Mouse (Mus musculus) cerebellum, adult 2 months (tissue): Measurements from ENCODE around the gene Prkx. TPM values are rescaled to one million over a fixed set of nuclear protein-coding genes. Genes with fewer than 3 reads are reported as not detected.

Source experiments
- DNase-seq, 2 experiments: peaks; one replicate each; pipeline ENCODE4 v3.0.0; 2021
- H3K27ac ChIP-seq: fragments of 200-500 bp; 2 replicates; pipeline ENCODE4 v1.5.1; 2012; ENCODE audit warnings: low read length, control low read depth, inconsistent platforms; ENCODE audit not compliant: insufficient read depth
- H3K27me3 ChIP-seq: fragments of 200-500 bp; 2 replicates; pipeline ENCODE4 v1.6.1; 2012; ENCODE audit warnings: inconsistent platforms, mild to moderate bottlenecking, low read length, moderate library complexity; ENCODE audit not compliant: control insufficient read depth, insufficient read depth
- H3K4me1 ChIP-seq: fragments of 200-500 bp; 2 replicates; pipeline ENCODE4 v1.6.1; 2011; ENCODE audit warnings: low read length; ENCODE audit not compliant: control insufficient read depth, insufficient read depth
- H3K4me3 ChIP-seq: fragments of 200-500 bp; replicated peaks from 2 replicates; pipeline ENCODE3; 2011; ENCODE audit warnings: mild to moderate bottlenecking, low read depth, low read length, control low read depth; ENCODE audit not compliant: insufficient read depth
- CTCF ChIP-seq: fragments of 200-500 bp; IDR thresholded peaks from 2 replicates; pipeline ENCODE4 v1.5.1; 2011; ENCODE audit warnings: low read depth, mild to moderate bottlenecking, control low read depth, low read length, moderate library complexity, borderline replicate concordance; ENCODE audit not compliant: insufficient read depth
- POLR2A ChIP-seq: fragments of 200-500 bp; IDR thresholded peaks from 2 replicates; pipeline ENCODE4 v1.6.1; 2011; ENCODE audit warnings: low read length, control low read depth, borderline replicate concordance; ENCODE audit not compliant: insufficient read depth
- WGBS: fragments of 180-500 bp; shearing (Covaris S2); methylation state at CpG from one replicate; pipeline ENCODE4 v1.1.7; 2018; 5-methylcytosine and 5-hydroxymethylcytosine counted together
- polyA plus RNA-seq: library from polyadenylated mRNA; depleted of rRNA; stranded (reverse); fragments of >200 nt; gene quantifications from 2 replicates; pipeline ENCODE4 v1.2.3, GENCODE M21; 2012; rRNA removed

The Prkx gene
- polyA plus RNA-seq, 1 experiment, result 10.1 TPM

GRCm38 (mm10) chrX:77741383-77741782, 54.7 kb downstream of the Prkx start:
- Histone ChIP-seq H3K27me3 (no peaks in the 10 kb centered on the region), H3K4me3 (no peak overlapping the region), H3K27ac (no peak overlapping the region), H3K4me1 (no peaks in the 10 kb centered on the region)
- no peak for TF ChIP-seq POLR2A
- peak; percentile 33; the same call in 1 of the 2 replicates for TF ChIP-seq CTCF
- WGBS, result 3% methylated on average over 1 of the region's 1 CpGs
- peak in 1 of 2 experiments; percentile 5 for DNase-seq

- no peak for TF ChIP-seq POLR2A
- no peak for TF ChIP-seq CTCF
- H3K27me3 ChIP-seq, result no peaks in the 10 kb centered on the region
- no peak overlapping the region for H3K4me3 ChIP-seq
- 58% methylated on average over 9 of the region's 9 CpGs for WGBS
- no peak overlapping the region for H3K27ac ChIP-seq
- H3K4me1 ChIP-seq, result no peaks in the 10 kb centered on the region
- DNase-seq, result no peak
These were observed 62.0 kb downstream of the Prkx start for GRCm38 (mm10) chrX:77733930-77734536.

- Histone ChIP-seq H3K4me1 (no peaks in the 10 kb centered on the region), H3K27ac (no peak overlapping the region), H3K27me3 (no peaks in the 10 kb centered on the region), H3K4me3 (no peak overlapping the region)
- no peak for TF ChIP-seq POLR2A
- TF ChIP-seq CTCF, result peak; percentile 69
- 15% methylated on average over 2 of the region's 2 CpGs for WGBS
- peak; percentile 22 to 23 for DNase-seq
These were observed 75.8 kb downstream of the Prkx start for GRCm38 (mm10) chrX:77720298-77720697.

Other genes starting within 250 kb of the Prkx start
- gene Pbsn, start 57.3 kb upstream of the Prkx start, polyA plus RNA-seq, result not detected in 2 replicates
- gene Gm14744, start 68.5 kb upstream of the Prkx start, polyA plus RNA-seq, result not detected in 2 replicates
- gene 5430402E10Rik, start 128.8 kb upstream of the Prkx start, polyA plus RNA-seq, result not detected in 2 replicates